Mouse (Mus musculus) heart, postnatal 0 days (tissue): Measurements from ENCODE around the gene Acd.

Source experiments
- CTCF ChIP-seq: IDR thresholded peaks from 2 replicates; pipeline ENCODE4 v1.5.1; 2016; ENCODE audit warnings: antibody characterized with exemption, control low read depth, low read depth
- EP300 ChIP-seq: IDR thresholded peaks from 2 replicates; pipeline ENCODE4 v1.6.1; 2016; ENCODE audit warnings: antibody characterized with exemption, low read depth

DNA sequence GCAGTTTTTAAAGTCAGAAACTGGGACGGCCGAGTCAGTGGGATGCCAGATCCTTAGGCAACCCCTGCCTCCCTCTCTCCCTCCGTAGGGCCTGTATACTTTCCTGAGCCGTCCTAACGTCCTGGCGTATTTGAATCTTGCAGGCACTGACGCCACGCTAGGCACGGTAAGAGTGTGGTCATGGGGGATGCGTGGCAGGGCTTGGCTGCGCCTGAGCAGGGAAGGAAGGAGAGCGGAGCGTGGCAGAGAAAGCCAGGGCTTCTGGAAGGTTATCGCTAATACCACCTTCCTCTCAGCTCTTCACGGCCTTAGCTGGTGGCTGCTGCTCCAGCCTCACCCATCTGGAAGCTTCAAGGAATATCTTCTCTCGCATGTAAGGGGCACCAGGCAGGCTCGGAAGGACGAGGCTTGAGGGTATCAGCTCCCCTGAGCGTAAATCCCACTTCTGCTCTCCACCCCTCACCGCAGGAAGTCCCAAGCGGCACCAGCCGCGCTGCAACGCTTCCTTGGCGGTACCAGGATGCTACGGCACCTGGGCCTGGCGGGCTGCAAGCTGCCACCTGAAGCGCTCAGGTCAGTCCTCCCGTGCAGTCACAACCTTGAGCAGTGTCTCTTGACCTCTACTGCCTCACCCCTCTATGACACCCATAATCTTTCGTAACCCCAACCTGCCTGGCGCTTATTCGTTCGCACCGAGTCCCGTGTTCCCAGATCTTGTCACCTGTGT lies 11.5 kb downstream of the Acd start:
- TF ChIP-seq EP300 (no peak), CTCF (no peak)
